ENCODE assay signal across 11 mouse cellular contexts in the genomic region with DNA sequence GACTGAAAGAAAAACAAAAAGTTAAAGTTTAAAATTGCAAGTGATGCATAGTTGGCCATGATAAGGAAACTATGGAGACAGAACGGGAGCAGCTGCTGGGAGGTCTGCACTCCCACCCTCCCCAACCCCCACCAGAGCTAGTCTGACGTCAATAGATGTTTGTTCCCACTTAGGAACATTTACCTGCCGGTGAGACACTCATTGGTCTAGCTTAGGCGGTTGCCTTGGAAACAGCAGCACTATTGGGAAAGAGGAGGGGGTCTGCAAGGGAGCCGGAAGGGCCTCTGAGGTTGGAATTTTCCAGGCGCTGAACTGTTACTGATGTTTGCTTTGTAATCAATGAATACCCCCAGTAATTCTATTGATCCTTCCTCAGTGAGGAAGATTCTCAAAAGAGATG.
DNase-seq lines count a peak whose midpoint lies in the region; ATAC-seq and TF ChIP-seq lines count a peak whose summit lies in the region.
"Had no signal": no experiment of that assay in that cellular context is flagged by ENCODE, and none has a peak within 500 bp of the region (broad histone marks: within the 10 kb centered on the region; RNA-seq: fewer than 3 reads in every experiment).

No protein-coding gene starts in this region.

- no peak for TF ChIP-seq EP300 in lung, postnatal 0 days (IDR thresholded peaks at IDR 0.05)

- no peak overlapping the region for H3K4me3 ChIP-seq in lung, postnatal 0 days (ENCODE audit: low read depth, low read length)
- no peak overlapping the region for H3K4me3 ChIP-seq in forebrain, embryonic 12.5 days (replicated peaks)
- no peak overlapping the region for H3K4me3 ChIP-seq in liver, embryonic 11.5 days (ENCODE audit: low read depth, low read length)
- H3K4me3 ChIP-seq in stomach, embryonic 15.5 days (replicated peaks): no peak overlapping the region
- H3K4me3 ChIP-seq: heart, embryonic 13.5 days had no signal

- 12% methylated on average over 6 of the region's 6 CpGs for WGBS in lung, postnatal 0 days
- WGBS in forebrain, embryonic 12.5 days: 8% methylated on average over 6 of the region's 6 CpGs
- WGBS in liver, embryonic 11.5 days: 24% methylated on average over 6 of the region's 6 CpGs
- 14% methylated on average over 6 of the region's 6 CpGs for WGBS in stomach, embryonic 15.5 days

- no peak overlapping the region for H3K9ac ChIP-seq in lung, postnatal 0 days (replicated peaks; ENCODE audit: low read depth)
- H3K9ac ChIP-seq in forebrain, embryonic 12.5 days: no peak overlapping the region
- no peak overlapping the region for H3K9ac ChIP-seq in liver, embryonic 11.5 days (ENCODE audit: low read depth, low read length)
- no peak overlapping the region for H3K9ac ChIP-seq in stomach, embryonic 15.5 days
- H3K9ac ChIP-seq: heart, embryonic 13.5 days had no signal

- peak; percentile 24 for DNase-seq in lung, postnatal 0 days (ENCODE audit: low spot score)
- DNase-seq in lung, postnatal 14 days: no peak
- DNase-seq in liver, embryonic 11.5 days (ENCODE audit: low spot score): no peak
- DNase-seq in frontal cortex, postnatal 25 days (ENCODE audit: low spot score in 2 of 2): no peak
- no peak for DNase-seq in thymus, postnatal 0 days (ENCODE audit: low spot score)
- DNase-seq: cerebellum, adult 9-10 months had no signal

- H3K9me3 ChIP-seq in lung, postnatal 0 days (ENCODE audit: low read length): no peaks in the 10 kb centered on the region
- H3K9me3 ChIP-seq in forebrain, embryonic 12.5 days: no peaks in the 10 kb centered on the region
- H3K9me3 ChIP-seq in liver, embryonic 11.5 days (ENCODE audit: control insufficient read depth, low read length): no peaks in the 10 kb centered on the region
- H3K9me3 ChIP-seq in stomach, embryonic 15.5 days: no peaks in the 10 kb centered on the region
- H3K9me3 ChIP-seq: G1E; heart, embryonic 13.5 days had no signal

- H3K27me3 ChIP-seq in lung, postnatal 0 days (replicated peaks; ENCODE audit: insufficient read depth, low read length): no peaks in the 10 kb centered on the region
- H3K27me3 ChIP-seq in forebrain, embryonic 12.5 days: no peaks in the 10 kb centered on the region
- no peaks in the 10 kb centered on the region for H3K27me3 ChIP-seq in liver, embryonic 11.5 days (replicated peaks; ENCODE audit: control insufficient read depth, insufficient read depth, low read length)
- no peaks in the 10 kb centered on the region for H3K27me3 ChIP-seq in stomach, embryonic 15.5 days (replicated peaks)
- H3K27me3 ChIP-seq: heart, embryonic 13.5 days had no signal

- no peaks in the 10 kb centered on the region for H3K4me1 ChIP-seq in lung, postnatal 0 days (ENCODE audit: insufficient read depth, low read depth, low read length)
- H3K4me1 ChIP-seq in forebrain, embryonic 12.5 days: peaks cover 24% of the 10 kb centered on the region
- H3K4me1 ChIP-seq in liver, embryonic 11.5 days (replicated peaks; ENCODE audit: control insufficient read depth, insufficient read depth, low read length): peaks cover 8% of the 10 kb centered on the region; the same call in 1 of the 2 replicates
- peaks cover 9% of the 10 kb centered on the region; the same call in 1 of the 2 replicates for H3K4me1 ChIP-seq in stomach, embryonic 15.5 days

- H3K27ac ChIP-seq in lung, postnatal 0 days (ENCODE audit: low read length): no peak overlapping the region
- H3K27ac ChIP-seq in forebrain, embryonic 12.5 days: no peak overlapping the region
- no peak overlapping the region for H3K27ac ChIP-seq in liver, embryonic 11.5 days (ENCODE audit: low read depth, low read length)
- no peak overlapping the region for H3K27ac ChIP-seq in stomach, embryonic 15.5 days
- H3K27ac ChIP-seq: heart, embryonic 13.5 days had no signal

- peak; percentile 58; the same call in 1 of the 2 replicates for ATAC-seq in lung, postnatal 0 days
- ATAC-seq in forebrain, embryonic 12.5 days (ENCODE audit: low FRiP score): peak; percentile 86
- ATAC-seq in liver, embryonic 11.5 days (replicated peaks; ENCODE audit: low FRiP score): peak; percentile 73
- ATAC-seq in stomach, embryonic 15.5 days (ENCODE audit: insufficient read depth, low FRiP score, low read depth): peak; percentile 68; the same call in 1 of the 2 replicates
- ATAC-seq in erythroid progenitor cell, adult 5-6 weeks (replicated peaks; ENCODE audit: low FRiP score, poor library complexity, severe bottlenecking): no peak

- no peak overlapping the region for H3K4me2 ChIP-seq in lung, postnatal 0 days (replicated peaks; ENCODE audit: low read depth, low read length)
- H3K4me2 ChIP-seq in forebrain, embryonic 12.5 days: peak overlapping the region; percentile 13; the same call in 1 of the 2 replicates
- no peak overlapping the region for H3K4me2 ChIP-seq in liver, embryonic 11.5 days
- H3K4me2 ChIP-seq in stomach, embryonic 15.5 days: no peak overlapping the region
- H3K4me2 ChIP-seq: heart, embryonic 13.5 days had no signal

- H3K36me3 ChIP-seq in lung, postnatal 0 days (ENCODE audit: insufficient read depth, low read length): no peaks in the 10 kb centered on the region
- H3K36me3 ChIP-seq in forebrain, embryonic 12.5 days (replicated peaks): no peaks in the 10 kb centered on the region
- no peaks in the 10 kb centered on the region for H3K36me3 ChIP-seq in liver, embryonic 11.5 days (ENCODE audit: control insufficient read depth, insufficient read depth, low read length)
- no peaks in the 10 kb centered on the region for H3K36me3 ChIP-seq in stomach, embryonic 15.5 days
- H3K36me3 ChIP-seq: G1E; heart, embryonic 13.5 days had no signal

- no peak for TF ChIP-seq CTCF in lung, postnatal 0 days (IDR thresholded peaks at IDR 0.05)
